Mouse (Mus musculus): ENCODE measurements around the gene Adamts14.

GRCm38 (mm10) chr10:61304046-61304445 lies 30.8 kb upstream of the Adamts14 start:
- TF ChIP-seq EP300 (IDR thresholded peaks at IDR 0.05; ENCODE audit: low read depth) (no peak), CTCF (IDR thresholded peaks at IDR 0.05; ENCODE audit: low read depth) (no peak)

All from heart, postnatal 0 days (tissue).